Mouse (Mus musculus) hindlimb bud, embryonic 11.5 days (tissue): ENCODE measurements around the gene Cldn1.

ENCODE experiments used
- DNase-seq: peaks from one replicate; pipeline ENCODE4 v3.0.0-alpha.2; 2012; ENCODE audit warnings: low read depth, low spot score; ENCODE audit errors: extremely low spot score

Gene Cldn1

DNA sequence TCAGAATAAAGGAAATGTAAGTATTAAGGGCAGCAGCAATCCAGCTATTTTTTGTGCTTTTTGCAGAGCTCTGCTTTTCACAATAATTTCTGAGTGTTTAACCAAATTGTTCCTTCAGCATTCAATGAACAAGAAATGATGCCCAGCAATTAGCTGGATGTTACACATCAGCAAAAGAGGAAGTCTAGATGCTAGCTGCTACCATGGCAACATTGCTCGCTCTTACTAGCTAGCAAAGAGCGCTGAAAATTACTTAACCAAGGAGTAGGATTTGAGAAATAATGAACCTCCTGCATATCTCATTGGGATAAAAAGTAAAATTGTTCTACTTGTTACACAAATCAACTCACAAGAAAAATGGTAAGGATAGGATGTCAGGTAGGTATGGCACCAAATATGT is 62.2 kb downstream of the Cldn1 start:
- DNase-seq, result no peak
